Mouse (Mus musculus) kidney, adult 2 months (tissue): Measurements from ENCODE around the gene Dcun1d4.

ENCODE experiments used
- CTCF ChIP-seq: fragments of 200-500 bp; conservative IDR thresholded peaks from 2 replicates; pipeline ENCODE4 v1.5.1; 2011; ENCODE audit warnings: low read depth, mild to moderate bottlenecking, control low read depth, low read length, moderate library complexity, mixed read lengths; ENCODE audit not compliant: insufficient read depth, insufficient read length
- POLR2A ChIP-seq: fragments of 200-500 bp; IDR thresholded peaks from one replicate; pipeline ENCODE4 v1.6.1; 2011; ENCODE audit warnings: low read depth, low read length, control low read depth

DNA sequence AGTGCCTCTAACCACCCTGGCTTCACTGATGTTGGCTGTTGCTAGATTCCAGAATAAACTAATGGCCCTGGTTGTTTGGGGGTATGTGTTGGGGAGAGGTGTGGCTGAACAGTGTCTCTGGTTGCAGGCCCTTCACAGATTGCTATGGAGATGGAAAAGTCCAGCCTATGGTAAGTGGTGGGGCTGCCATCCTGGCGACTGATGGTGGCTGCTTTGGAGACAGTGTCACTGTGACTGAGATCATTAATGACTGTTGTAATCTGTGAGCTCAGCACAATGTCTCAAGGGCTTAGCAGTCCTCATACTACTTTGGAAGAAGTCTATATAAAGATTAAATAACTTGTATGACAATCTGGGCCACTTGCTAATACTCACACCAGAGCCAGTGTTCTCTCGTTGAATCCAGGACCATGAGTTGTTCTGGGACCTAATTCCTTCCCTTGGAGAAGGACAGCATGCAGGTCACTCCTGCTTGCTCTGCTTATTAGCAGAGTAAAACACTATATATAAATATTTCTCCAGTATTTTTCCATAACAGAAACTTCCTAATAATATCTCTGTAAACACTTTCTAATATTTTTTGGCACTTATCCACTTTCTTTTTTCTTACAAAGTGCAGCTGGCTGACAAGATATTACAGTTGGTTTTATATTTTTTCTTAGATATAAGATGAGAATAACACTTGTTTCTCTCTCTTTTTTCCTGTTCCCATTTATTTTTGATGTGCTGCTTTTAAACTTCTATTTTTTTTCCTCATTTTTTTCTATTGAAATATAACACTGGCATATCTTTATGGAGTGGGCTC, 26.1 kb upstream of the Dcun1d4 start:
- TF ChIP-seq POLR2A (no peak), CTCF (no peak)
